Mouse (Mus musculus) small intestine, adult 2 months (tissue): ENCODE data around the gene Lrrn2. TPM values are rescaled to one million over a fixed set of nuclear protein-coding genes. Genes with fewer than 3 reads are reported as not detected.

ENCODE experiments used
- H3K27ac ChIP-seq: fragments of 200-500 bp; 2 replicates; pipeline ENCODE4 v1.5.1; 2012; ENCODE audit warnings: low read depth, low read length, control low read depth, inconsistent platforms; ENCODE audit not compliant: insufficient read depth
- H3K27me3 ChIP-seq: fragments of 200-500 bp; 2 replicates; pipeline ENCODE4 v1.6.1; 2012; ENCODE audit warnings: mild to moderate bottlenecking, moderate library complexity, low read length, inconsistent platforms; ENCODE audit not compliant: control insufficient read depth, insufficient read depth
- H3K36me3 ChIP-seq: fragments of 200-500 bp; 2 replicates; pipeline ENCODE4 v1.6.1; 2012; ENCODE audit warnings: mild to moderate bottlenecking, low read length, control low read depth, inconsistent platforms; ENCODE audit not compliant: control insufficient read depth, insufficient read depth
- H3K4me1 ChIP-seq: fragments of 200-500 bp; 2 replicates; pipeline ENCODE4 v1.6.1; 2012; ENCODE audit warnings: low read length, inconsistent platforms, mixed read lengths; ENCODE audit not compliant: control insufficient read depth, insufficient read depth, insufficient read length
- H3K4me3 ChIP-seq: fragments of 200-500 bp; 2 replicates; pipeline ENCODE4 v1.5.1; 2012; ENCODE audit warnings: low read depth, mild to moderate bottlenecking, control low read depth, inconsistent platforms, low read length, moderate library complexity
- CTCF ChIP-seq: fragments of 200-500 bp; IDR thresholded peaks from 2 replicates; pipeline ENCODE4 v1.5.1; 2012; ENCODE audit warnings: low read depth, mild to moderate bottlenecking, control low read depth, inconsistent platforms, low read length, moderate library complexity, mixed read lengths; ENCODE audit not compliant: insufficient replicate concordance, insufficient read length; ENCODE audit errors: extremely low read depth
- POLR2A ChIP-seq: fragments of 200-500 bp; IDR thresholded peaks from 2 replicates; pipeline ENCODE4 v1.6.1; 2012; ENCODE audit warnings: low read depth, mild to moderate bottlenecking, control low read depth, inconsistent platforms, low read length, moderate library complexity
- WGBS: fragments of 180-500 bp; shearing (Covaris S2); methylation state at CpG from one replicate; pipeline ENCODE4 v1.1.7; 2018; 5-methylcytosine and 5-hydroxymethylcytosine counted together
- polyA plus RNA-seq: library from polyadenylated mRNA; depleted of rRNA; stranded (reverse); fragments of >200 nt; gene quantifications from 2 replicates; pipeline ENCODE4 v1.2.3, GENCODE M21; 2012

The Lrrn2 gene
- polyA plus RNA-seq, 1 experiment = 1.1 TPM

- H3K4me1 ChIP-seq = no peaks in the 10 kb centered on the region
- H3K36me3 ChIP-seq = no peaks in the 10 kb centered on the region
- H3K27ac ChIP-seq = no peak overlapping the region
- H3K27me3 ChIP-seq = no peaks in the 10 kb centered on the region
- TF ChIP-seq POLR2A (no peak), CTCF (no peak)
- 64% methylated on average over 20 of the region's 20 CpGs for WGBS
- H3K4me3 ChIP-seq = no peak overlapping the region
Measured at GRCm38 (mm10) chr1:132844088-132844804, 35.8 kb upstream of the Lrrn2 start.

GRCm38 (mm10) chr1:132845766-132846165, 34.3 kb upstream of the Lrrn2 start:
- Histone ChIP-seq H3K4me1 (no peaks in the 10 kb centered on the region), H3K27me3 (no peaks in the 10 kb centered on the region), H3K27ac (no peak overlapping the region), H3K36me3 (no peaks in the 10 kb centered on the region), H3K4me3 (no peak overlapping the region)
- 81% methylated on average over 8 of the region's 8 CpGs for WGBS
- TF ChIP-seq POLR2A (no peak), CTCF (no peak)

DNA sequence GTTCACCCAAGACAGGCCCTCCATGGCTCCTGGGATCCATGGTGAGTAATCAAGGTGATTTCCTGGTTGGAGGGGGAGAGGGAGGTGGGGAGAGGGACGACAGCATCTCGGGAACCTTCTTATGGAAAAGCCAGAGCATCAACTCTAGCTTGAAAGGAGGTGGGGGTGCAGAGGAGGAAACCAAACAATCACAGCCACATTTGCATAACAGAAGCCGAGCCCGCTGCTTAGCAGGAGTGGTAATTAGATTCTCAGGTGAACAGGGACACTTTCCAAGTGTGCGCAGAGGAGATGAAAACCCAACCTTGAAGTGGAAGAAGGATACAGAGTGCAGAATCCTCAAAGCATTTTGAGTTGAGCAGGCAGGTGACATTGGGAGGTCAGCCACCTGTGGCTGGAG, 29.3 kb upstream of the Lrrn2 start:
- Histone ChIP-seq H3K4me3 (no peak overlapping the region), H3K36me3 (no peaks in the 10 kb centered on the region), H3K27me3 (no peaks in the 10 kb centered on the region), H3K27ac (no peak overlapping the region), H3K4me1 (no peaks in the 10 kb centered on the region)
- TF ChIP-seq CTCF (no peak), POLR2A (no peak)
- 43% methylated on average over 5 of the region's 5 CpGs for WGBS

- H3K27ac ChIP-seq = no peak overlapping the region
- WGBS = 78% methylated on average over 2 of the region's 2 CpGs
- H3K4me3 ChIP-seq = no peak overlapping the region
- H3K4me1 ChIP-seq = no peaks in the 10 kb centered on the region
- no peaks in the 10 kb centered on the region for H3K27me3 ChIP-seq
- no peak for TF ChIP-seq POLR2A
- no peak for TF ChIP-seq CTCF
- H3K36me3 ChIP-seq = no peaks in the 10 kb centered on the region
Measured at GRCm38 (mm10) chr1:132851296-132851695, 28.8 kb upstream of the Lrrn2 start.

DNA sequence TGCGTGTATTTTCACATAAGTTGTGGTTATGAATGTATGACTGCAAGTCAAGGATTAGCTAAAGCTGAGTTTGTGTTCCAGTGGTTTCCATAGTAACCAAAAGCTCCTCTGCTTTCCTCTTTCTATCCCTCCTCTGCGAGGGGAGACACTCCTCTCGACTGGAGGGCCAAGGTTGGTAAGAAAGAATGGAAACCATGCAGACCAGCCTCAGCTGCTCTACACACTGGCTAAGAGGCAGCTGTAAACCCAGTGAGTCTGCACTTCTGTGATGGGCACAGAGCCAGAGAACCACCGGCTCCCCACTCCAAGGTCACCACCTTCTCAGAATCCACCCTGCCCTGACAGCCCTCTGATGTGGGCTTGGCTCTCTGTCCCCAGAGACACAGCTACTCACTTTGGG, 28.3 kb upstream of the Lrrn2 start:
- 30% methylated on average over 4 of the region's 4 CpGs for WGBS
- H3K36me3 ChIP-seq = no peaks in the 10 kb centered on the region
- TF ChIP-seq CTCF = no peak
- TF ChIP-seq POLR2A = no peak

DNA sequence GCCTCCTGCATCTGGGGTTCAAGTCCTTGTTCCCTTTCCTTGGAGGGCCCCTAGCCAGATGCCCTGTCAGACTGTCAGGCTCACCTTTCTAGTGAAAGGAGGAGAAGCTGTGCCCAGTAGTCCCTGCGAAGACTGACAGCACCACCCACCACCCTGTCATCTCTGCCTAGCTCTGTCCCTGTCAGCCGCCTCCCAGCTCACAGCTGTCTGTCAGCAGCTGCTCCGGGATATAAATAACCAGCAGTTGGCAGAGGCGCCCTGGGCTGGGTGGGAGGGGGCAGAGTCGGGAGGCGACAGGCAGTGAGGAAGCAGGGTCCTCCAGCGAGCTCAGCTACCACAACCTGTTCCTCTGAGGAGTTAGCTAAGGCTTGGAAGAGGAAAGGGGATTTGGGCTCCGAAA, 26.8 kb upstream of the Lrrn2 start:
- 19% methylated on average over 8 of the region's 8 CpGs for WGBS
- H3K4me3 ChIP-seq = no peak overlapping the region

More for the DNA sequence above, 28.3 kb upstream of the Lrrn2 start:
- H3K4me3 ChIP-seq = no peak overlapping the region
- H3K27me3 ChIP-seq = no peaks in the 10 kb centered on the region
- no peak overlapping the region for H3K27ac ChIP-seq
- no peaks in the 10 kb centered on the region for H3K4me1 ChIP-seq

GRCm38 (mm10) chr1:132858516-132859383, 21.3 kb upstream of the Lrrn2 start:
- no peaks in the 10 kb centered on the region for H3K36me3 ChIP-seq
- TF ChIP-seq POLR2A (no peak), CTCF (no peak)
- WGBS = 62% methylated on average over 5 of the region's 5 CpGs

More for the DNA sequence above, 26.8 kb upstream of the Lrrn2 start:
- TF ChIP-seq CTCF (no peak), POLR2A (no peak)
- Histone ChIP-seq H3K27me3 (no peaks in the 10 kb centered on the region), H3K27ac (no peak overlapping the region), H3K36me3 (no peaks in the 10 kb centered on the region), H3K4me1 (no peaks in the 10 kb centered on the region)

More at GRCm38 (mm10) chr1:132858516-132859383, 21.3 kb upstream of the Lrrn2 start:
- Histone ChIP-seq H3K27ac (no peak overlapping the region), H3K4me3 (no peak overlapping the region), H3K27me3 (no peaks in the 10 kb centered on the region), H3K4me1 (no peaks in the 10 kb centered on the region)
